Mouse (Mus musculus) spleen, adult 18-20 months (tissue): ENCODE measurements around the gene Asic1.

Source experiments
- DNase-seq, 2 experiments: peaks; one replicate each; pipeline ENCODE4 v3.0.0; 2022; ENCODE audit warnings: mixed read lengths in 2 of 2

Asic1 gene

DNA sequence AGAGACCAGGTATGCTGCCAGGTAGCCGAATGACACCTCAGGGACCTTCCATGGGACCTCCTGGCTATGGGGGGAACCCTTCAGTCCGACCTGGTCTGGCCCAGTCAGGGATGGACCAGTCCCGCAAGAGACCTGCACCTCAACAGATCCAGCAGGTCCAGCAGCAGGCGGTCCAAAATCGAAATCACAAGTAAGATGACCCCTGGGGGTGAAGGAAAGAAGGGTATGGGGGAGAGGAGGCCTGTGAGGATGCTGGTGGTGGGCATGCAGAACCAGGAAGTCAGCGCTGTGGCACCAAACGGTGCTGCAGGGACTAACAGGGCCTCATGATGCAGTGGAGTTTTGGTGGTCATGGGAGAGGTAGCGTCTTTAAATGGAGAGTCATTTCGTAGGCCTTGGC is 32.9 kb downstream of the Asic1 start:
- no peak for DNase-seq

GRCm38 (mm10) chr15:99703676-99704040 is 33.5 kb downstream of the Asic1 start:
- no peak for DNase-seq

DNA sequence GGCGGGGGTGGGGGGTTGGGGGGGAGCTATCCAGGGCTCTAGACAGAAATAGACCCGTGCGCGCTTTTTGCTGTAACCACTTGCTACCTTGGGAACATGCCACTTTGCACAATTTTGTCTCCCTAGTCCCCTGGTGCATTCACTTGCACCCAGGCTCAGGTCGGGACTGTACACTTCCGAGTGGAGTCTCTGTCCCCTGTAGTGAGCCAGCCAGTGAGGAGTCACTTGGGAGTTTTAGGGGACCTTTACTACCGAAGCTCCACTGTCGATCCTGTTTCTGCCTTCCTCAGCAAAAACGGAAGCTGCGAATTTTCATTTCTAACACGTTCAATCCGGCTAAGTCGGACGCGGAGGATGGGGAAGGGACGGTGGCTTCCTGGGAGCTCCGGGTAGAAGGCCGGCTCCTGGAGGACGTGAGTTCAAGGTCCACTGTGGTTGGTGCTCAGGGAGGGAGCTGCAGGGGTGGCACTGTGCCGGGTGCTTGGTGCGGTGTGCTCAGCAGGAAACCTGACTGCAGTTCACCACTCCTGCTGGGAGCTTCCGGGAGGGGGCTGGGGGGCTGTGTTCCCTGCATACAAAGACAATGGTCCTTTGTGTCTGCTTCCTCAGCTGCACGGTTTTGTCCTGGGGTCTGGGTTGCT is 34.0 kb downstream of the Asic1 start:
- no peak for DNase-seq

DNA sequence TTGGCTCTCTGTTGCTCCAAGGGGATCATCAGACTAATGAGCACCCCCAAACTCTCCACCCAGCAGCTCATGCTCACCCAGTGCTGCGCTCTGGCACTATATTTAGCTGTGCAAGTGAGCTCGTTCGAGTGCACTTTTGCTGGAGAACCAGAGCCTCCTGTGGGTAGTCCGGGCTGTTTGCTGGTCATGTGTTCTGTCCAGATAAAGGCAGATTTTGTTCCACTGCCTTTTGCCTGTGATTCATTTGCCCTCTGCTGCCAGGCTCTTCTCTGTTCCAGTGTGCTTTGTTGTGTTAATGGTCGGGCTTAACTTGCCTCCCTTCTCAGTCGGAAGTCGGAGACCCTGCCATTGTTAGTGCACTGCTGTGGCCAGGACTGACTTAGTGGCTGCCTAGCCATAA is 34.7 kb downstream of the Asic1 start:
- DNase-seq = no peak

- peak; percentile 33 to 60 for DNase-seq
Observed at GRCm38 (mm10) chr15:99705440-99706048, 35.4 kb downstream of the Asic1 start, which contains the start of gene Gm17349. Gene Gm17349, minus strand, starts transcription at chr15:99705490.

DNA sequence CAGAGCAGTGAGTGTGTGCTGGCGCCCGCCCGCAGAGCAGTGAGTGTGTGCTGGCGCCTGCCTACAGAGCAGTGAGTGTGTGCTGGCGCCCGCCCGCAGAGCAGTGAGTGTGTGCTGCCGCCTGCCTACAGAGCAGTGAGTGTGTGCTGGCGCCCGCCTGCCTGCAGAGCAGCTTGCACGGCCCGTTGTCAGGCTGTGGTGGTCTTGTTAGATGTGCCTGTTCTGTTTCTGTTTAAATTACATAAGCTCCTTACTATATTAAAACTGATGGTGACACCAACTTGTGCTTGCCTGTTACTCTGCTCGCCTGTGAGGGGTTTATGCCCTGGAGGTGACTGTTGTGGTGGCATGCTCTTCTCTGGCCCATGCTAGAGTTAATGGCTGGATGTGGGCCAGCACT is 38.0 kb downstream of the Asic1 start:
- DNase-seq = no peak

- no peak for DNase-seq
Observed at GRCm38 (mm10) chr15:99710221-99711190, 40.3 kb downstream of the Asic1 start.

- DNase-seq = no peak
Observed at GRCm38 (mm10) chr15:99711491-99711890, 41.3 kb downstream of the Asic1 start.

- DNase-seq = no peak
Observed at GRCm38 (mm10) chr15:99712666-99713559, 42.7 kb downstream of the Asic1 start.

GRCm38 (mm10) chr15:99713569-99713968 is 43.4 kb downstream of the Asic1 start:
- no peak for DNase-seq

DNA sequence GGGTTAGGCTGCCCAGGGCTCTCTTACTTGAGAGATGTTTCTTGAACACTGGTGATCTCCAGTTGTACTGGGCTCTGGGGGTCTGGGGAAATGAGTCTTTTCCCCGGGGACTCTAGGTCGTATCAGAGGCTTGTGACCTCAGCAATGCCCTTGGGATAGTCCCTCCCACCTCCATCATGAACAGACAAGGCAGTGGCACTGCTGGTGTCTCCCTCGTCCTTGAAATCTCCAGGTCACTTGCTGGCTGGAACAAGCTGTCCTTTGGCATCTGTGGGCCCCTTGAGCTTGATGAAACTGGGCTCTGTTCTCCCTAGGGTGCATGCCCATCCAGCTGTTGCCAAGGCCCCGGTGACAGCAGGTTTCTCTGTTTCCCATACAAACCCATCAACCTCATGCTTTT is 44.0 kb downstream of the Asic1 start:
- DNase-seq = no peak

DNA sequence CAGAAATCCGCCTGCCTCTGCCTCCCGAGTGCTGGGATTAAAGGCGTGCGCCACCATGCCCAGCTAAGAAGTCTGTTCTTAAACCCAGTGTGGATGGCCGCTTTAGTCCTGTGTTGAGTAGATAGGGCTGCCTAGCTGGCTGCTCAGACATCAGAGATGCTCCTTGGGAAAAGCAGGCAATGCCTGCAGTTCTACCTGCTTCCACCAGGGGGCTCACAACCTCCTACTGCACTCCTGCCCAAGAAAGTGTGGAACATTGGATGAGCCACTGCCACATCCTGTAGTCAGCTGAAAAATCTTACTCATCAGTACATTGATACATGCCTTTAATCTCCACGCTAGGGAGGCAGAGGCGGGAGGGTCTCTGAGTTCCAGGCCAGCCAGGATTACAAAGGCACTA is 44.7 kb downstream of the Asic1 start:
- DNase-seq = peak; percentile 30 to 67

- no peak for DNase-seq
Observed at GRCm38 (mm10) chr15:99715361-99715865, 45.2 kb downstream of the Asic1 start.

GRCm38 (mm10) chr15:99715982-99716746 is 46.0 kb downstream of the Asic1 start:
- DNase-seq = no peak

GRCm38 (mm10) chr15:99716814-99717213 is 46.6 kb downstream of the Asic1 start:
- no peak for DNase-seq

DNA sequence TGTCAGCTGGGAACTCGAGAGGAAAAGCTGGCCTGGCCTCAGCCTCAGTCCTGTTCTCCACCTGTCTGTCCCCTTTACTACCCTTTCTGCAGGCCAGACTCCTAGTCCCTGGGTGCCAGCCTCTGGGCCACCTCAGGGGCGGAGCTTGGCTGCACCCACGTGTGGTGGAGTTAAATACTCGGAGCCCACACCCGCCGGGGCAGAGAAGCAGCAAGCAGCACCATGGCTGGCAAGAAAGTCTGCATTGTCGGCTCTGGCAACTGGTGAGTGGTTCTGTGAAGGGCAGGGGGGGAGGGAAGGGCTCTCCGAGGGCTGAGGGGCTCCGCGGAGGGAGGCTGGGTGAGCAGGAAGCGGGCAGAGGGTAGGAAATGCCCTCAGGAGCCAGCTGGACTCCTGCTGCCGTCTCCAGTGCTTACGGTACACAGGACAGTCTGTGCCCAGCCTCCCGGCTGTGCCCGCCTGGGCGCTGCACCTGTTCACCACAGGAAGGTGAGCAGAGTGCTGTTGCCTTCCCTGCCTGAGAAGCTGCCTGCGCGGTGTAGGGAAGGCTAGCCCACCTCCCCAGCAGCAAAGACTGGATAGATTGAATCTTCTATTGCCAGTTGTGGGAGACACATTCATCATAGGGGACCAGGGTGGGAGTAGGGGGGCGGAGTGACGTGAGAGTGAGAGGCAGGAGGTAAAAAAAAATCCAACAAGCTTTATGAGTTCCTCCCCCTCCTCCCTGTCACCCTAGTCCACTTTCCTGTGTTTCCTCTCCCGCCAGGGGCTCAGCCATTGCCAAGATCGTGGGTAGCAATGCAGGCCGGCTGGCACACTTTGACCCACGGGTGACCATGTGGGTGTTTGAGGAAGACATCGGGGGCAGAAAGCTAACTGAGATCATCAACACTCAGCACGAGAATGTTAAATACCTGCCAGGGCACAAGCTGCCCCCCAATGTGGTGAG is 47.5 kb downstream of the Asic1 start, which contains the start of gene Gpd1:
Gene Gpd1, plus strand, starts transcription at position 130 of the 949 bp plus-strand sequence.
- no peak for DNase-seq

DNA sequence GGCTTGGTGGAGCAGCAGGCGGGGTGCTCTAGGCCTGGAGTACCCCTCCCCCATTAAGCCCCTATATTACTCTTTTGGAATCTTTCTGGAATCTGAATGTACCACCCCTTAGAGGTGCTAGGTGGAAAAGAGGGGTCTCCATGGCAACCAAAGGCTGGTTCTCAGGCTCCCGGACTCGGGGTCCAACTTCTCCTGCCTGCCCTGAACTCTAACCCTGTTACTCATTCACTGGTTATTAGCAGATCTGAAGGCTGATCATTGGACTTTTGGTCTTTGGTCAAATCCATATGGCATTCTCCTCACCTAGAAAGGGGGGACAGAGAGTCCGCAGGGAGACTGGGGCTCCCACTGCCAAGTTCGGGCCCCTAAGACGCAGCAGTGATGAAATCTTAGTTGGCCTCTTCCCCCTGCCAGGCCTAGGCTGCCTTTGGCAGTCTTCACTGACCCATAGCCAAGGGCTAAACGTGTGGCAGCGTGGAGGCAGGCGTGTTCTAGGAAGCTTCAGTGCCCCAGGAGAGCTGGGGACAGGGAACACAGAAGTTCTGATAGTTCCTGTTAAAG is 48.4 kb downstream of the Asic1 start:
- DNase-seq = no peak

GRCm38 (mm10) chr15:99719865-99720264 is 49.7 kb downstream of the Asic1 start:
- no peak for DNase-seq

DNA sequence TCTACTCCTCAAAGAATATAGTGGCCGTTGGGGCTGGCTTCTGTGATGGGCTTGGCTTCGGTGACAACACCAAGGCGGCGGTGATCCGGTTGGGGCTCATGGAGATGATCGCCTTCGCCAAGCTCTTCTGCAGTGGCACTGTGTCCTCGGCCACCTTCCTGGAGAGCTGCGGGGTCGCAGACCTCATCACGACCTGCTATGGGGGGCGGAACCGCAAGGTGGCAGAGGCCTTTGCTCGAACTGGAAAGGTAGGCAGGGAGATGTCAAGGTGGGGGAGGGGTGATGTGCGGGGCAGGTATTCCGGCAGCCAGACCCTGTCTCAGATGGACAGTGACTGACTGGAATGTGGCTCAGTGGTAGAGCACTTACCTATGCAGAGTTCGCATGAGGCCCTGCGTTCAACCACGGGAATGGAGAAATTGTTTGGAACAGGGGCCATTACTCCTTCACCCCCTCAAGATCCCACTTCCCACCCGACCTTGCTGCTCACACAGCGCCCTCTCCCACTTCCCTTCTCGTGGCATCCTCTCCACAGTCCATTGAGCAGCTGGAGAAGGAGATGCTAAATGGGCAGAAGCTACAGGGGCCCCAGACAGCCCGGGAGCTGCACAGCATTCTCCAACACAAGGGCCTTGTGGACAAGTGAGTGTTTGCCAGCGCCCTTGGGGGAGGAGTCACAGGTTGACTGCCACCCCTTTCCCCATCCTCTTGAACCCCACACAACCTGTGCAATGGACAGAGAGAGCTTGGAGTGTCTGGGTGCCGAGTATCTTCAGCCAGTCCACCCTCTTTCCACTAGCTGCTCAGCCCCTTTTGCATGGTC is 52.0 kb downstream of the Asic1 start:
- DNase-seq = no peak
